Mouse (Mus musculus): ENCODE data around the gene Zbtb20.
"Not testable (repeated sequence)": the region's sequence is repeated elsewhere in the genome, so short reads cannot be mapped to it uniquely, and the experiment has no call there.

Zbtb20 gene

DNA sequence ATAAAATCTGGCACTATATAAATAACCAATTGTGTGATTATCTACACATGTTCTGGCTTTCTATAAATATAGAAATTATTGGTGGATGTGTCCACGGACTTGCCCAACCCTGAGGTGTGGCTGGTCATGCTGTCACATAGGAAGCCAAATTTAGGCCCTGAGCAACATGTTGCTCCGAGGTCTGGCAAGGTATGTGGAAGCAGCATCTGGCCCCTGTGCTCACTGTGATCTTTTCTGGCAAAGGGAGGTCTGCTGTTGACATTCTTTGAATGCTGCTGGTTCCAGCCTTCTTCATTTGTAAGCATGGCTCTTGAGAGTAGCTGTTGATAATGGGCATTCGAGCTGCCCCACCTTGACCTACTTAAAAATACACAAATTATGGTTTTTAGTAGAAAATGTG, 35.0 kb downstream of the Zbtb20 start:
- no peak for DNase-seq (ENCODE audit: low spot score)

DNA sequence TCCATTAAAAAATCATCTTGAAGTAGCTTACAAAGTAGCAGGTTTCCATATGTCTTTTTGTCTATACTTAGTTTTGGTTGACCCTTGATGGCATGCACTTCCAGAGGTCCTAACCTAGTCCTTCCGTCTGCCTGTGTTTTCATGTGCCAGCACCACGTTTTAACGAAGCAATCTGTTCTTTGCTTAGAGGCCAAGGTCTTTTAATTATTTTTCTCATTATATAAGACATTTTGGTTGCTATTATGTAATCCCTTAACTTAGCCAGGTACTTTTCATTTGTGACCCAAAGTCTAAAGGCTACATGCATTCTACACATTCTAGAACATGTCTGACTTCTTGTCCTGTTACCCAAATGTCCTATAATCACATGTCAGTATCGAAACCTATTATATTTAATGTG, 35.6 kb downstream of the Zbtb20 start:
- no peak for DNase-seq (ENCODE audit: low spot score)

DNA sequence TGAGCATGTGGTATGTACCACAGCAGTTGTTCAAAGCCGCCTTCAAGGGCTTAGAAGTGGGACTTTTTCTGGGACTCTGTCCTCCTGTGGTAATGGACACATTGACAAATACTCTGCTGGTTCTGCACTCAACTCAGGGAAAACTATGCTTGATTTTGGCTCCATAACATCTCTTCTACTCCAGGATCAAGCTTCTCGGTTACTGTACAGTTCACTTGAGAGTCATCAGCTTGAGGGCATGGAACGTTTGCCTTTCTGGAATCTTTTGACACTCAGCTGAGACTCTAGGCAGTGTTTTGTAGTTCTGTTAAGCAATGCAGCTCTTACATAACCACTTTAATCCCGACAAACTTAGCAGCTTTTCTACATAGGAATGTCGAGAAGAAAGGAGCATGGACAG, 36.1 kb downstream of the Zbtb20 start:
- DNase-seq (ENCODE audit: low spot score) = no peak

DNA sequence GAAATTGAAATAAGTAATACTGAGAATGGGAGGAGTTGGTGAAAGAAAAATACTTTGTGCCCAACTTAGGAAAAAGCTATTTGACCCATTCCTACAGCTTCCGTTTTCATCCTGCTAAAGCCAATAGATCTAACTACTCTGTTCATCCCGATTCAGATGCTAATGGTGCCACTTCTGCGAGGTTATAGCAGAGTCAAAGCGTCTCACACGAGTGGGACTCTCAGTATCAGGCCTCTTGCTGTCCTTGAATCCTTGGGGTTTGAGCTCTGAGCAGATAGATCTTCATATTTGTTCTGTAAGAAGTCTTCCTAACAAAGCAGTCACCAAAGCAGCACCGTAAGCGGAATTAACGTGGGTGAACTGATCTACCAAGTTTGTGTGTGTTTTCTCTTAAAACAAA, 37.6 kb downstream of the Zbtb20 start:
- no peak for DNase-seq (ENCODE audit: low spot score)

DNA sequence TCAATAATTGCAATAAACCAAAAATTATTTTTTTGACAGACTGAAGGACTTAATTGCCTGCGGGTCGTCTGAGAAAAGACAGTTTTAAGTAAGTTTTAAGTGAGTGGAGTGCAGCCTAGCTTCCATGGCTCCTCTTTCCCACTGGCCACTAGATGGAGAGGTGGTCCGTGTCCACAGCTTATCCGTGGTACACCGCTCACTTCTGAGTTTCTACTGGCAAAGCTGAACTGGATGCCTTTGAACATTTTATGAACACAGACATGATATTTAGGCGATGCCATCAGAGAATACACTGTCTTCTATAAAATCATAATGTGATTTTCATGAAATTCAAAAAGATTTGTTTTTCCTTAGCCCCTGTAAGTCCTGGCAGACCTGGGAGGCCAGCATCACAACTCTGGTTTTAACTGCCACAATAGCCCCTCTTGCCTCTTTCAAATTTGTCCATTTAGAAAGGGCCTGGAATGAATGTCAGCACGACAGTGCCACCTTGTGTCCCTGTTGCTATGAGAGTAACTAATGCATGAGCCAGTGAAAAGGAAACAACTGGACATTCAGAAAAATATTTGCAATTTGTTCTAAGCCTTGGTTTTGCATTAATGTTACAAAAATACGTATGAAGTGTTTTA, 38.9 kb downstream of the Zbtb20 start:
- no peak for DNase-seq (ENCODE audit: low spot score)

DNA sequence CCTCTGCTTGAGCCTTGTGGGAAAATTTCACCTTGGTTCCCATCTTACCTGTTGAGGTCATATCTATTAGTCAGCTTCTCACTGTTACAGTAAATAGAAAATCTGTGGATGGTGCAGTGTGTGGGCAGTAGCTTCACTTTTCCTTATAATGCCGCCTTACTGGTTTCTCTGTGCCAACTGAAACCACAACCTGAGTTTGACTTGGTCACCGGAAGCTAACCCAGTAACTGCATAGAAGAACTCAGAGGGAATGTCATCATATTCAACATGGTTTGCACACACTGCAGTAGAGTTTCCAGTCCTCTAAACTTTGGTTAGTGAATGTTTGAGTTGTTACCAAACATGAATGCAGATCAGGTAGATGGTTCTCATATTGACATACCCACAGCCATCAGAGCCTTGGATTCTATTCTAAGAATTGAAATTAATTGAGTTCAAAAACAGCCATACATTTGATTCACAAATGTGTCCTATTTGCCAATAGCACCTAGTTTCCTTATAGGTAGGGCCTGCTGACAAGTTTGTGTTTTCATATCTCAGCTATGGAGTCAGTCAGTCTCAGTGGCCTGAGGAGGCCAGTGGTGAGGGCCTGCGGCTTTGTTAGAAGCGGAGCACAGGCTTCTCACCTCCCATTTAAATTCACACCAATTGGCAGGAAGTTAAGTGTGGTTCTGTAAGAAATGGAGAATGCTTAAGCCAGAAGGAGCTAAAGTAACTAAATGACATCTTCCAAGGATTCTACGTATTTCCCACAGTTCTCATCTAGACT, 44.5 kb downstream of the Zbtb20 start:
- no peak for DNase-seq (ENCODE audit: low spot score)

DNA sequence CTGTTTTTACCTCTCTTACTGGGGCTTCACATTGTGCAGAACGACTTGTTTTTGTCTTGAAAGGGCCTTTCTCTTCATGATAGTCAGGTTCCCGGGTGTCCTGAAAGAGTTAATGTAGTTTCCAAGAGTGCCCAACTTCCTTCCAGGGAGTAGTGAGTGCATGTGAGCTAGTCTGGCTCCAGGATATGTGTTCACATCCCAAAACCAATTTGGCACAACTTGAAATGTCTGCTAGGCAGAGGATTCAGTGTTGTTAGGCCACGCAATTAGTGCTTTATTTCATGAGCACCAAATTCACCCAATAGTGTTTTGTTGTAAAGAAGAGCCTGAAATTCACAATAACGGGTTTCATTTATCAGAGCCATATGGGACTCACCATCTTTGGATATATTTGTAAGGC, 45.8 kb downstream of the Zbtb20 start:
- DNase-seq (ENCODE audit: low spot score) = no peak

DNA sequence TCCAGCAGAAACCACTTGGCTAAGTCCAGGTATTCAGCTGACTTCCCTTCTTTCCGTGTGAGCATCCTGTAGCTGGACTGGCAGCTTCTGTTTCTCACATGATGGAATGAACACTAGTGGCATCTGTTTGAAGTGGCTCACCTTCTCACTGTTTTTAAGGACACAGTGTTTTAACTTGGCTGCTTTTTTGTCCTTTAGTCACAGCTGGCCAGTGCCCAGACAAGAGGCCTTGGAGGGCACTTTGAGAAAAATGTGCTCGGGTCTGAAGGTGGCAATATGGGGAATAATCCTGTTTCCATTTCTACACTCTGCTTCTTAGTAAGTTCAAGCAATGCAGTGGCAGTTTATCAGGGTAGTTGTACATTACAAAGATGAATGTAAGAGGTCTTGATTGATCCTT, 62.5 kb downstream of the Zbtb20 start:
- no peak for DNase-seq (ENCODE audit: low spot score)

DNA sequence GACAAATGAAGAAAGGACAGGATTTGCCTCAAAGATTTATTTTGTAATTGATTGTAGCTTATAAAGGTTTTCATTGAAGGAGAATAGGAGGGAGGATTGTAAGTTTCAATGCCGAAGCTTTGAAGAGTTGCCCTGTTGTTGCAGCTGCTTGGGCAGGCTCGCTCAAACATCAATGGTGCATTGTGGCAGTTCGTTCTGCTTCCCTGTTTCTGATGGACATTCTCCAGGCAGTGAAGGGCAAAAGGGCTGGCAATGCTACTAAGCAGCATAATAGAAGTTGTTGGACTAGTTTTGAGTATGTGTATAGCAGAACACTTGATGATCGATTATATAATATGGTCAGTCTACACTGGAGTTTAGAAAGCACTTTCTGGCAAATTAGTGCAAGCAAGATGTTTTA, 71.3 kb downstream of the Zbtb20 start:
- DNase-seq (ENCODE audit: low spot score) = no peak

DNA sequence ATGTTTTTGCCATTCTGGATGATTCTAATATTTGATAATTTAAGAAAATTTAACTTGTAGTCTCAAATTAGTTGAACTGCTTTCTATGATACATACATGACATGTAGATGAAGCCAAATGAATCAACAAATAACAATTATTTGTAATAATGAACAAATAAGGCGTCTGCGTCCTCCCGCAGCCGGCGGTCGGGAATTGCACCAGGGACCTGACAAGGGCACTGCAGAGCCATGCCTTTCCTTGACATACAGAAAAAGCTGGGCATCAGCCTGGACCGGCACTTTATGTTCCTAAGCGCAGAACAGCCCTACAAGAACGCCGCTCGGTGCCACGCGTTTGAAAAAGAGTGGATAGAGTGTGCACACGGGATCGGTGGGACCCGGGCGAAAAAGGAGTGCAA, 79.7 kb downstream of the Zbtb20 start:
- DNase-seq (ENCODE audit: low spot score) = not testable (repeated sequence)

DNA sequence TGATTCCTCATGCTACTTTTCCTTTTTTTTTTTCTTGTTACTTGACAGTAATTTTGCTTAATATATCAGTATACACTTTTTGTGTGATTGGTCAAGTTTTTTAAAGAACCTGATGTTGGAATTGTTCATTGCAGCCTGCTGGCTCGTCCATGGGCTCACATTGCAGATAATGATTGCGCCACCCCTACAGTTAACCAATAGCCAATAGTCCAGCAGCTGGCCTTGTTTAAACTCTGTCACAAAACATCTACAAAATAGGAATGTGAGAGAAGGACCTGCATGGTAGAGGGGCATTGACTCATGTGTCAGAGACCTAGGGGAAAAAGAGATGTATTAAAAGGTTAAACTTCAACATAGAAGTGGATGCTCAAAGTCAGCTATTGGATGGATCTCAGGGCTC, 97.2 kb downstream of the Zbtb20 start:
- no peak for DNase-seq (ENCODE audit: low spot score)

DNA sequence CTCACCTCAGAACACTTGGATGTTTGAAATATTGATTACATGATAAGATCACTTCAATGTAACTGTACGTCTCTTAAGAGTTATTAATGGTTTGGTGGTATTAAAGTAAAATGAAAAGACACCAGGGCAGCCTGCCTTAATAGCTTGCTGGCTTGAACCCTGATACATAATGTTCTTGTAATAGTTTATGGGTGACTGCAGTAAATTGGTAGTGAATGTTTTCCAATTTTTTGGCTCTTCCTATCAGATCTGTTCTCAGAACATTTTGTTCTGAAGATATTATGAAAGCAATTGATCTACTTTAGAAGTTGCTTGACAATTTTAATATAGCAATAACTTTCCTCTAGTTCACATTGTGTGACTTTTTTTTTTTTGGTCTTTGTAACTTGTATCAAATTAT, 123.2 kb downstream of the Zbtb20 start:
- no peak for DNase-seq (ENCODE audit: low spot score)

DNA sequence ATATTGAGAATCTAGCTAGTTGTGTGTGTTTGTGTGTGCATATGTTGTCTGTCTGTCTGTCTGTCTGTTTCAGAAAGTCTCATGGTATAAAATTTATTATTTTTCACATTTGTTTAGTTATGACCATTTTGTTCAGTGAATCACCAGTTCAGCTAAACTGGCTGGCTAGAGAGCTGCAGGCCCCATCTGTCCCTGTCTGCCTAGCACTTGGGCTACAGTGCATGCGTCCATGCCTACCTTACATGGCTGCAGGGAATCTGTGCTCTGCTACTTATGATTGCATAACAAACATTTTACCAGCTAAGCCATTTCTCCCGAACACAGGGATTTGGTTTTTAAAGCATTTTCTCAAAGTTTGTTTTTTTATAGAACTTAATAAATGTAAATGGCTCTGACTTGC, 150.7 kb downstream of the Zbtb20 start:
- DNase-seq (ENCODE audit: low spot score) = no peak

DNA sequence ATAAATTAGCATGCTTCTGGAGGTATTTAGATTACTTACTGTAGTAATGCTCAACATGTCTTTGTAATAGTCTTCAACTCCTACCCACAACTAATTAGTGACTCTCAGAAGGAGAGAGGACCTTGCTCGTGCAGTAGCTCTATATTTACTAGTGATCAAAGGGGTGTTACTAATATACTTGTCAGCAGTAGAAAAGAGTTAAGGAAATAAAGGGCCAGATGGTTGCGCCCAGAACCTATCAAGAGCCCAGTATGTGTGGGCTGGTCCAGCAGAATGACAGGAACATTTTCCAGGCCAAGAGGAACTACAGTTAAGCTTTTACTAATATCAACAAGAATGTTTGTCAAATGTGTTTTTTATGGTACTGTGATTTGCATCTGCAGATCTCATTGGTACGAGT, 153.6 kb downstream of the Zbtb20 start:
- DNase-seq (ENCODE audit: low spot score) = no peak

DNA sequence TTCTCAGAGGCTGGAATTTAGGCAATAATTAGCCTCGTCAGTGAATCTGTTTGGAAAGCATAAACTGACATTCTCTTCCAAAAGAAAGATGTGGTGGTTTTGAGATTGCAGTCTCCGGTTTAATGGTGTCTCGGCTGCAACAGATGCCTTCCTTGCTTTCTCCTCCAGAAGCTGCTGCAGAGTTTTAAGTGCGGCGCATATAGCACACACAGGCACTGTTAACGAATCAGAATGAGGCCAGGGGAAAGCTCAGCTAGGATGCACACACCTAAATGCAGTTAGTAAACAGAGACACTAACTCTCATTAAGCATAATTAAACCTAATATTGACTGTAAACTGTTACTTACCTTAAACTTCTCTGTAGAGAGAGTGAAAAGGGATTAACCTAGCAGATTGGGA, 160.0 kb downstream of the Zbtb20 start:
- DNase-seq (ENCODE audit: low spot score) = no peak

DNA sequence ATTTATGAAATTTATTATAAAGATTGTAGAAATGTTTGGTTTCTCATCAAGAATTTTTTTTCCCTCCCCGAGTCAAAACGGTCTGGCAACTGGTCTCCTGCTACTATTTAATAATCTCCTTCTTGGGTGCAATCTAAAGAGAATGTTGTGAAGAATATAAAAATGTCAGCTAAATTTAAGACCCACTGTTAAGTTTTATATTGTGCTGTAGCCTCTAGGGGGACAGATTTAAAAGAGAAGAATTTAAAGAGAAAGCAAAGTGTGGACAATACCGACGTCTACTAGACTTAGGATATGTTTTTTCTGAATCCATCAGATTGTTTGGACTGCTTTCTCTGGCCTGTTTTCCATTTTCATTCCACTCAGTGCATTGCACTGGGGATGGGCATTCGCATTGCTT, 160.8 kb downstream of the Zbtb20 start:
- no peak for DNase-seq (ENCODE audit: low spot score)

DNA sequence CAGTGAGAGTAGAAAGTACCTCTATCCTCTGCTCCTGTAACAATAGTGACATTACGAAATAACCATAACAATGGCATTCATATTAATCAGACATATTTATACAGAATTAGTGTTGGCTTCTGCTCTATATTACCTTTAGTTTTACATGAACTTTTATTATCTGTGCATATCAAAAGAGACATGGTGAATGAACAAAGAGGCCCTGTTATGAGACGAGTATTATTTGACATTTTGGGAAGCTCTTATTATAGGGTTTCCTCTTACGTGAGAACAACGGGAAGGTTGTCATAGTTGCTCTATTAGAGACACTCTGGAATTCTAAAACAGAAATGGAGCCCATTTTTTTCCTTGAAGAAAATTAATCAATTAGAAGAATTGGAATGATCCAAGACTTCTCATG, 161.6 kb downstream of the Zbtb20 start:
- no peak for DNase-seq (ENCODE audit: low spot score)

DNA sequence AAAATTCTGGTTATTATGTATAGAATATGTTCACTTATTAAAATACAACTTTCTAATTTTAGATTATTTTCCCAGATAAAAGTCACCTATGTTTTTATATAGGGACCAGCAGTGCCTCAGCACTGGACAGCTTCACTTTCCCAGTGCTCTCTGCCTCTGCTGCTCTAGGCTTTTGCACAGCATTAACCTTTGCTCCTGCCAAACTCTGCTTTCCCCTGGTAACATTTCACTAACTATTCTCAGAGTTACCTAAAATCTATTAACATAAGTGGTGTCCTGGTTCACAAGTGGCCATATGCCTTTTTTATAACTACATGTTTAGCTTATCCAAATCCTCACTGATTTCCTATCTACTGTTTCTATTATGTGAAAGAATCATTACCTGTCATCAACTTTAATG, 169.9 kb downstream of the Zbtb20 start:
- DNase-seq (ENCODE audit: low spot score) = no peak

DNA sequence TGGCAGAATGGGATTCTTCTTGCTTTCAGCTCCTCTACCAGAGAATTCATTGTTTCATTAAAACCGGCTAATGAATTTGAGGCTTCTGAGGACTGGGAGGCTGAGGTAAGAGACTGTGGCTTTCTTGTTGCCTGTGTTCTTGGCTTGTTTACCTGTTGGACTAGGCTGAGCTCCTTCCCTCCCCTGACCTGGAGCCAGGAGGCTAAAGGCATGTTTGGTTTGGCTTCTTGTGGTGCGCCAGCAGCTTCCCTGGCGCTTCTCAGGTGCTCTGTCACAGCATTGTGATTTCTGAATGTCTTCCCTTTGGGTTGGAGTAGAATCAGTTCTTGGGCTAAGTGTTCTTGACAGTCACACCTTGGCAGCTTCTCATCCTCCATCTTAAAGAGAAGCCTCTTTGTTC, 171.0 kb downstream of the Zbtb20 start:
- no peak for DNase-seq (ENCODE audit: low spot score)

DNA sequence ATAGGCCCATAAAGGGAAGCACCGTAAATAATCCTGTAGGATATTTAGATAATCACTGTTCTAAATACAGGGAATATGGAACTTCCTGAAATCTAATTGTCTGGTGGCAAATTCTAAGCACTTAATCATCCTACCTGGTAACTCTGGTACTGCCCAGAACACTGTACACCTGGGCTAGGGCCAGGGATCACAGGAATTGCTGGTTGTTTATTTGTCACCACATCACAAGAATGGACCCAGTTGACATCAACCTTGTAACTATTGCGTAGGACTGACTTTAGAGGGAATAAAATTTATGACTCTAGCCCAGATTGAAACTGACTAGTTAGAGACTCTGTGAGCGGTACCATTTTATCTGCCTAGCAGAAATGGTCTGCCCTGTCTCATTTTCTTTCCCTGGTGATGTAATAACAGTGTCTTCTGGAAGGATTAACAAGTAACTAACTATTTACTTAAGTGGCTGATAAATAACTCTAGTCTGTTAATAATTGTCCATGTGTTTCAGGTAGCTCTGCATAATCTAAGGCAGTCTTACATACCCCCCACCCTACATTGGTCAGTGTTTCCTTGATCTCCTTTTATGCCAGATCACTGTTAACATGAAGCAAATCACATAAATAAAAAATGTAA, 194.1 kb downstream of the Zbtb20 start:
- DNase-seq (ENCODE audit: low spot score) = no peak

DNA sequence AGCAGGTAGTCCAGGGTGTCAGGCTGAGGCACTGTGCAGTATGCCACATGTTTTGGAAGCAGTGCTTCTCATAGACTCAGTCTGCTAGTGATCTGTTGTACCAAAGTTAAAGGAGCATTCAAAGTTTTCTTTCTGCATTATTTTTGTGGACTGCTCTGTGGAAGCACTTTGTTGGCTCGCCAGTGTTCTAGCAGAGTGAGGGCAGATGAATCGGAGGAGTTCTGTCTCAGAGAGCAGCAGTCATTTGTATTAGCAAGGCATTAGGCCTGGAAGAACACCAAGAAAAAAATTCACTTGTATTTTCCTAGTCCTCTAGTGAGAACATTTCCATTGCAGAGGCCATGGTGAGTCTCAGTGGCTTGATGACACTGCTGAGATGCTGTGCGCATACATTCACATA, 196.2 kb downstream of the Zbtb20 start:
- no peak for DNase-seq (ENCODE audit: low spot score)

DNA sequence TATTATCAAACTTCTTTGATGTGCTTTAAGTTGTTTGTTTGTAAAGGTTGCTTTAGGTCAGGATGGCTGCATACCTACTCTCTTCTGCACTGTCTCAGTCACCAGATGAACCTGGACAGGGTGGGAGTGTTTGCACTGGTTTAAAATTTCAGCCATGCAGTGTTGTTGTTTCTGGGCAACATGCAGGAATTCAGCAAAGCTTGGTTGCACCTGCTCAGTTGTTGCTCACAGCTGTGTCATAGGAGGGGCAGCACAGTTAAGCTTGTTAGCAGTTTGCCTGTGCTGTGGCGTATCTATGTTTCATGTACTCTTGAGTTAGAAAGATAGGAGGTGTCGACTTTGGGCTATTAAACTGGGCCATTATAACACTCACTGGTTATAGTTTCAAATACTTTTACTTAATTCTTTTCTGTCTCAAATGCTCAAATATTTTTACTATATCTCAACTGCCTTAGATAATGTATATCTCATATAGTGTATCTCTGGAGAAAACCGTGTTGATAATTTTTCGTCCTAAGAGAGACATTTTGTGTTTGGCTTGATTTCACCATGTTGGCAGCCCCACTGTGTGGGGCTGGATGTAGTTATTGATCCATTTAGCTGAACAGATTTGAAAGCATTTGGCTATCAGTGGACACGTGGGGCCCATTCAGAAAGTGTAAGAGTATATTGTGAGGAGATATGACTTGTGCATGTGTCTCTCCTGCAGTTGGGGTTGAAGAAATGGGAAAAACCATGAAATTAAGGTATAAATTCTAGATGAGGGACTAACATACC, 197.3 kb downstream of the Zbtb20 start:
- DNase-seq (ENCODE audit: low spot score) = no peak

DNA sequence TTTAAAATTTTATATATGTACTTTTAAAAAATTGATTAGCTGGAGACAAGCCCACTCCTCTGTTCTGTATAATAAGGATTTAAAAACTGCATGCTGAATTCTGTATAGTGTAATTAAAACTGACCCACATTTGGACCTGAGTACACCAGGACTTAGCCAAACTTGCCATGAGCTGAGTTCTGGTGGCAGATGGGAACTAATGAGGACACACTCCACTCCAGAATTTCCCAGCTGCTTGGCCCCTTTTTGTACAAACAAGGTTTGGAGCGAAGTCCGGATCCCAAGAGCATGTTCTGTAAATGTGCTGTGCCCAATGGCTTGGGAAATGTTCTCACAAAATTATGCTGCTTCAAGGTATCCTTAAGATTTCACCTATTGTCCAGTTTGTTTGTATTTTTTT, 204.7 kb downstream of the Zbtb20 start:
- no peak for DNase-seq (ENCODE audit: low spot score)

Data from ovary, postnatal 10 days (tissue).